Mouse (Mus musculus) heart, postnatal 0 days (tissue): ENCODE measurements at regions not wholly inside any gene's neighbourhood (a gene's known extent, or its start where the extent isn't known, plus 50 kb on each side); places are given as distances from the start of the nearest gene placed in this dataset.

Experiments
- CTCF ChIP-seq: IDR thresholded peaks from 2 replicates; pipeline ENCODE4 v1.5.1; 2016; ENCODE audit warnings: antibody characterized with exemption, control low read depth, low read depth
- EP300 ChIP-seq: IDR thresholded peaks from 2 replicates; pipeline ENCODE4 v1.6.1; 2016; ENCODE audit warnings: antibody characterized with exemption, low read depth

- TF ChIP-seq CTCF (no peak), EP300 (no peak)
These were observed 335.8 kb downstream of the Cenpc1 start for GRCm38 (mm10) chr5:85729613-85730012.
